In the genomic region with DNA sequence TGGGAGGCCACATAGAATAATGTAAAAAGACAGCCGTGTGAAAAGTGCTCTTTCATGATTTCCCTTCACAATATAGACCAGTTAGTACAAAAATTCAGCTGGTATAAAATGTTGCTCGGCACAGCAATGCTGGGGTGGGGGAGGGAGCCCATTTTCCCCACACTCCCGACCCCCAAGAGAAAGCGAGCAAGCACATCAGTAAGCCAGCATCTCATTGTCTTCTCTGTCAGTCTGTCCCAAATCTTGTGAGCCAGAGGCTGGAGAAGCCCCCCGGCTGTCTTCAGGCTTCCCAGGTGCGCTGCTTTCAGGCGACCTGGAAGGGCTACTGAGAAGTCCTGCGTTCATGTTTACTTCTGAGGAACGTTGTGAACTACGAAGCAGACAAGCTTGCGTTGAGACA, we compare ENCODE assay signal across 10 mouse cellular contexts. TPM values are rescaled to one million over a fixed set of nuclear protein-coding genes. Genes with fewer than 3 reads are reported as not detected.
A peak's percentile ranks its signal among the peaks of the same experiment; 100 is the strongest.
DNase-seq lines count a peak whose midpoint lies in the region; ATAC-seq and TF ChIP-seq lines count a peak whose summit lies in the region.
"Had no signal": no experiment of that assay in that cellular context is flagged by ENCODE, and none has a peak within 500 bp of the region (broad histone marks: within the 10 kb centered on the region; RNA-seq: fewer than 3 reads in every experiment).

No protein-coding gene starts in this region.

- ATAC-seq in kidney, postnatal 0 days (replicated peaks; ENCODE audit: low FRiP score, low read depth) = no peak
- no peak for ATAC-seq in embryonic facial prominence, embryonic 14.5 days (ENCODE audit: low read depth)
- no peak for ATAC-seq in hindbrain, embryonic 12.5 days (ENCODE audit: low FRiP score)
- no peak for ATAC-seq in midbrain, embryonic 14.5 days (ENCODE audit: low FRiP score, low TSS enrichment)

- no peak for DNase-seq in kidney, postnatal 0 days (ENCODE audit: low spot score)
- no peak for DNase-seq in kidney, postnatal 10 days
- DNase-seq in embryonic facial prominence, embryonic 14.5 days (ENCODE audit: low spot score) = no peak
- DNase-seq in midbrain, embryonic 14.5 days = peak; percentile 46
- DNase-seq in right cerebral cortex, postnatal 25 days = no peak
- DNase-seq in left cerebral cortex, postnatal 14 days (ENCODE audit: low spot score in 2 of 2) = no peak
- no peak for DNase-seq in adrenal gland, adult (ENCODE audit: inconsistent age in 2 of 2, low spot score in 1 of 2)

- H3K27me3 ChIP-seq in kidney, postnatal 0 days (ENCODE audit: insufficient read depth, low read length) = peaks cover 18% of the 10 kb centered on the region
- H3K27me3 ChIP-seq in embryonic facial prominence, embryonic 14.5 days (replicated peaks; ENCODE audit: control insufficient read depth, insufficient read depth, low read length) = peaks cover 39% of the 10 kb centered on the region
- peaks cover 35% of the 10 kb centered on the region for H3K27me3 ChIP-seq in hindbrain, embryonic 12.5 days
- peaks cover 3% of the 10 kb centered on the region; the same call in 1 of the 2 replicates for H3K27me3 ChIP-seq in midbrain, embryonic 14.5 days (ENCODE audit: control insufficient read depth, insufficient read depth, low read length)

- peaks cover 12% of the 10 kb centered on the region; the same call in 1 of the 2 replicates for H3K4me1 ChIP-seq in kidney, postnatal 0 days (replicated peaks; ENCODE audit: insufficient read depth, low read length)
- H3K4me1 ChIP-seq in embryonic facial prominence, embryonic 14.5 days (ENCODE audit: control insufficient read depth, insufficient read depth, low read length) = peaks cover 7% of the 10 kb centered on the region; the same call in 1 of the 2 replicates
- H3K4me1 ChIP-seq in hindbrain, embryonic 12.5 days = peaks cover 19% of the 10 kb centered on the region
- peaks cover 10% of the 10 kb centered on the region; the same call in 1 of the 2 replicates for H3K4me1 ChIP-seq in midbrain, embryonic 14.5 days (ENCODE audit: control insufficient read depth, insufficient read depth, low read length)

- 0 out of 2 replicates have a peak overlapping the region, but pooled peaks have one; percentile 93 for H3K4me2 ChIP-seq in kidney, postnatal 0 days (ENCODE audit: low read length)
- H3K4me2 ChIP-seq in embryonic facial prominence, embryonic 14.5 days (ENCODE audit: low read depth, low read length) = peak overlapping the region; percentile 98
- peak overlapping the region; percentile 97 for H3K4me2 ChIP-seq in hindbrain, embryonic 12.5 days (replicated peaks)
- H3K4me2 ChIP-seq in midbrain, embryonic 14.5 days (ENCODE audit: low read length) = peak overlapping the region; percentile 92

- H3K9me3 ChIP-seq in kidney, postnatal 0 days (replicated peaks; ENCODE audit: low read length) = no peaks in the 10 kb centered on the region
- no peaks in the 10 kb centered on the region for H3K9me3 ChIP-seq in embryonic facial prominence, embryonic 14.5 days (ENCODE audit: control insufficient read depth, low read length)
- H3K9me3 ChIP-seq in hindbrain, embryonic 12.5 days (replicated peaks) = no peaks in the 10 kb centered on the region
- no peaks in the 10 kb centered on the region for H3K9me3 ChIP-seq in midbrain, embryonic 14.5 days (ENCODE audit: control insufficient read depth, low read length)
- H3K9me3 ChIP-seq: limb, embryonic 15.5 days had no signal

- no peak for TF ChIP-seq CTCF in kidney, postnatal 0 days (IDR thresholded peaks at IDR 0.05; ENCODE audit: low read depth)

- H3K27ac ChIP-seq in kidney, postnatal 0 days = no peak overlapping the region
- no peak overlapping the region for H3K27ac ChIP-seq in embryonic facial prominence, embryonic 14.5 days (replicated peaks; ENCODE audit: low read depth, low read length)
- H3K27ac ChIP-seq in hindbrain, embryonic 12.5 days = 0 out of 2 replicates have a peak overlapping the region, but pooled peaks have one; percentile 82
- no peak overlapping the region for H3K27ac ChIP-seq in midbrain, embryonic 14.5 days (replicated peaks; ENCODE audit: low read depth, low read length)
- H3K27ac ChIP-seq: limb, embryonic 15.5 days had no signal

- no peaks in the 10 kb centered on the region for H3K36me3 ChIP-seq in kidney, postnatal 0 days (ENCODE audit: insufficient read depth, low read length)
- H3K36me3 ChIP-seq in embryonic facial prominence, embryonic 14.5 days (ENCODE audit: control insufficient read depth, insufficient read depth, low read length) = no peaks in the 10 kb centered on the region
- H3K36me3 ChIP-seq in hindbrain, embryonic 12.5 days = no peaks in the 10 kb centered on the region
- no peaks in the 10 kb centered on the region for H3K36me3 ChIP-seq in midbrain, embryonic 14.5 days (ENCODE audit: control insufficient read depth, insufficient read depth, low read length)
- H3K36me3 ChIP-seq: limb, embryonic 15.5 days had no signal

- intact Hi-C loops in left cerebral cortex, postnatal 14 days (cut with DNase I) = loop anchor here (5.0 kb wide), 2 partner anchors 136 to 176 kb away; no protein-coding TSS in a partner anchor

- H3K9ac ChIP-seq in kidney, postnatal 0 days (ENCODE audit: low read depth, low read length) = no peak overlapping the region
- H3K9ac ChIP-seq in embryonic facial prominence, embryonic 14.5 days (ENCODE audit: low read depth, low read length) = no peak overlapping the region
- H3K9ac ChIP-seq in hindbrain, embryonic 12.5 days = 0 out of 2 replicates have a peak overlapping the region, but pooled peaks have one; percentile 23
- peak overlapping the region; percentile 87; the same call in 1 of the 2 replicates for H3K9ac ChIP-seq in midbrain, embryonic 14.5 days (replicated peaks; ENCODE audit: low read length)
- H3K9ac ChIP-seq: limb, embryonic 15.5 days had no signal

- H3K4me3 ChIP-seq in kidney, postnatal 0 days (replicated peaks; ENCODE audit: low read depth, low read length) = no peak overlapping the region
- peak overlapping the region; percentile 54; the same call in 1 of the 2 replicates for H3K4me3 ChIP-seq in embryonic facial prominence, embryonic 14.5 days (ENCODE audit: low read depth, low read length)
- H3K4me3 ChIP-seq in hindbrain, embryonic 12.5 days = peak overlapping the region; percentile 70
- peak overlapping the region; percentile 73 for H3K4me3 ChIP-seq in midbrain, embryonic 14.5 days (replicated peaks; ENCODE audit: low read depth, low read length)
- H3K4me3 ChIP-seq: erythroblast, embryonic 14.5 days had no signal

- WGBS in kidney, postnatal 0 days = 3% methylated on average over 11 of the region's 11 CpGs
- 2% methylated on average over 11 of the region's 11 CpGs for WGBS in embryonic facial prominence, embryonic 14.5 days
- 2% methylated on average over 11 of the region's 11 CpGs for WGBS in hindbrain, embryonic 12.5 days
- WGBS in midbrain, embryonic 14.5 days = 3% methylated on average over 11 of the region's 11 CpGs

RNA-seq across cellular contexts. Expression of a gene that starts 0.7 kb away (rescaled TPM):
- 3.2 and 4.1 TPM in 2 replicates for polyA plus RNA-seq in kidney, postnatal 0 days (2015; fragmentation: Nextera tagmentation; extraction: Ambion mirVana)
- 6.2 and 7.4 TPM in 2 replicates for polyA plus RNA-seq in embryonic facial prominence, embryonic 14.5 days (2014; fragmentation: Nextera tagmentation; extraction: Ambion mirVana)
- 48.9 and 49.7 TPM in 2 replicates for polyA plus RNA-seq in hindbrain, embryonic 12.5 days (2016; fragmentation: Nextera tagmentation; extraction: Ambion mirVana)
- 46.8 and 51.4 TPM in 2 replicates for polyA plus RNA-seq in midbrain, embryonic 14.5 days (2014; fragmentation: Nextera tagmentation; extraction: Ambion mirVana)
- total RNA-seq in left cerebral cortex, postnatal 14 days (2021) = 10 to 100 TPM; 37.7 to 45.7 TPM
- polyA plus RNA-seq: erythroblast, embryonic 14.5 days had no signal

Comparison
In these comparisons a context has a peak if more than half of its experiments do, and no peak if none do; other contexts are left out.
1. H3K9ac ChIP-seq: peak in hindbrain, embryonic 12.5 days (single experiment) and midbrain, embryonic 14.5 days (single experiment); none in kidney, postnatal 0 days (single experiment) and embryonic facial prominence, embryonic 14.5 days (single experiment).
2. Peak in every context shown above with its lines, with median percentiles within 50 percentile points of each other: H3K4me2 ChIP-seq.